Comparison of ENCODE assay signal across 12 mouse cellular contexts in the genomic region with DNA sequence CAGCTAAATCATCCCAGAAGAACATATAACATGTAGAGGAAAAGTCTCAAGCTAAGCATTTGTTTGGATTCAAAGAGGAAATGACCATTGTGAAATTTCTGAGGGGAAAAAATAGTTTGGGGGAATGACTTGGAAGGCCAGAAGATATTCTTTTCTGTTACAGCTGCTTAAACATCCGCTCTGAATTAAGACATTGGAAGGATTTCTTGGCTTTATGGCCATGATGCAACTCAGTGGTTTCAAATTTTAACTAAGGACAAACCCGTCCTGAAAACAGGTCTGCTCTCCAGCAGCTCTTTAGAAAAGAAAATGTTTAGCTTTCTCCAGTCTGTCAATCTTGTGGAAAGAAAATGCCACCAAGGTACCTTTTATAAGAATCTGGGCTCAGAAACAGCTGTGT.
DNase-seq lines count a peak whose midpoint lies in the region; ATAC-seq lines count a peak whose summit lies in the region.
"Had no signal": no experiment of that assay in that cellular context is flagged by ENCODE, and none has a peak within 500 bp of the region (broad histone marks: within the 10 kb centered on the region; RNA-seq: fewer than 3 reads in every experiment).

No protein-coding gene starts in this region.

- no peak for ATAC-seq in midbrain, embryonic 11.5 days (ENCODE audit: low FRiP score)
- ATAC-seq in embryonic facial prominence, embryonic 15.5 days (ENCODE audit: insufficient number of reproducible peaks, low FRiP score, low TSS enrichment, low read depth), result no peak
- no peak for ATAC-seq in stomach, embryonic 16.5 days (ENCODE audit: insufficient read depth, low FRiP score)
- ATAC-seq: activated CD4-positive, CD25-positive, alpha-beta regulatory T cell, adult 4 months; CD4-positive, CD25-positive, alpha-beta regulatory T cell, adult 4 months; liver, embryonic 12.5 days had no signal

- H3K27me3 ChIP-seq in midbrain, embryonic 11.5 days (ENCODE audit: control insufficient read depth, insufficient read depth, low read length), result no peaks in the 10 kb centered on the region
- H3K27me3 ChIP-seq in midbrain, embryonic 10.5 days (ENCODE audit: low read depth, poor library complexity, severe bottlenecking), result no peaks in the 10 kb centered on the region
- H3K27me3 ChIP-seq in embryonic facial prominence, embryonic 15.5 days, result no peaks in the 10 kb centered on the region
- H3K27me3 ChIP-seq in stomach, embryonic 16.5 days (ENCODE audit: control insufficient read depth, insufficient read depth, low read length), result no peaks in the 10 kb centered on the region
- H3K27me3 ChIP-seq: heart, embryonic 15.5 days; liver, embryonic 12.5 days had no signal

- no peaks in the 10 kb centered on the region for H3K9me3 ChIP-seq in midbrain, embryonic 11.5 days (ENCODE audit: control insufficient read depth, low read length)
- no peaks in the 10 kb centered on the region for H3K9me3 ChIP-seq in midbrain, embryonic 10.5 days (replicated peaks)
- H3K9me3 ChIP-seq in embryonic facial prominence, embryonic 15.5 days (replicated peaks), result no peaks in the 10 kb centered on the region
- no peaks in the 10 kb centered on the region for H3K9me3 ChIP-seq in stomach, embryonic 16.5 days (replicated peaks; ENCODE audit: control insufficient read depth, low read length)
- H3K9me3 ChIP-seq: heart, embryonic 15.5 days; liver, embryonic 12.5 days had no signal

- no peak overlapping the region for H3K27ac ChIP-seq in midbrain, embryonic 11.5 days (ENCODE audit: low read depth, low read length)
- H3K27ac ChIP-seq in midbrain, embryonic 10.5 days (replicated peaks), result no peak overlapping the region
- H3K27ac ChIP-seq in embryonic facial prominence, embryonic 15.5 days (replicated peaks), result peak overlapping the region; percentile 60; the same call in 1 of the 2 replicates
- peak overlapping the region; percentile 39; the same call in 1 of the 2 replicates for H3K27ac ChIP-seq in stomach, embryonic 16.5 days (ENCODE audit: low read length)
- H3K27ac ChIP-seq: heart, embryonic 15.5 days; liver, embryonic 12.5 days had no signal

- peak; percentile 25 to 26 for DNase-seq in heart, adult 9 months (ENCODE audit: low spot score in 2 of 2)
- no peak for DNase-seq in heart, adult 11 months
- DNase-seq in midbrain, embryonic 11.5 days (ENCODE audit: low spot score, missing footprints), result peak; percentile 83
- no peak for DNase-seq in midbrain, embryonic 10.5 days (ENCODE audit: low spot score)
- no peak for DNase-seq in thymus, adult 18-20 months
- DNase-seq: cerebellum, adult 11 months had no signal

- H3K4me2 ChIP-seq in midbrain, embryonic 11.5 days, result no peak overlapping the region
- H3K4me2 ChIP-seq in embryonic facial prominence, embryonic 15.5 days (replicated peaks), result no peak overlapping the region
- no peak overlapping the region for H3K4me2 ChIP-seq in stomach, embryonic 16.5 days (ENCODE audit: low read depth, low read length)
- H3K4me2 ChIP-seq: heart, embryonic 15.5 days; liver, embryonic 12.5 days had no signal

- 60% methylated on average over 2 of the region's 2 CpGs for WGBS in midbrain, embryonic 11.5 days
- WGBS in midbrain, embryonic 10.5 days, result 72% methylated on average over 2 of the region's 2 CpGs
- WGBS in embryonic facial prominence, embryonic 15.5 days, result 44% methylated on average over 2 of the region's 2 CpGs
- WGBS in stomach, embryonic 16.5 days, result 51% methylated on average over 2 of the region's 2 CpGs

- H3K4me3 ChIP-seq in midbrain, embryonic 11.5 days (ENCODE audit: low read depth, low read length), result no peak overlapping the region
- no peak overlapping the region for H3K4me3 ChIP-seq in midbrain, embryonic 10.5 days
- H3K4me3 ChIP-seq in embryonic facial prominence, embryonic 15.5 days (replicated peaks), result no peak overlapping the region
- no peak overlapping the region for H3K4me3 ChIP-seq in stomach, embryonic 16.5 days (replicated peaks; ENCODE audit: low read length)
- H3K4me3 ChIP-seq: heart, embryonic 15.5 days; liver, embryonic 12.5 days had no signal

- H3K36me3 ChIP-seq in midbrain, embryonic 11.5 days (ENCODE audit: control insufficient read depth, insufficient read depth, low read length), result no peaks in the 10 kb centered on the region
- no peaks in the 10 kb centered on the region for H3K36me3 ChIP-seq in midbrain, embryonic 10.5 days
- no peaks in the 10 kb centered on the region for H3K36me3 ChIP-seq in embryonic facial prominence, embryonic 15.5 days
- no peaks in the 10 kb centered on the region for H3K36me3 ChIP-seq in stomach, embryonic 16.5 days (ENCODE audit: control insufficient read depth, insufficient read depth, low read length)
- H3K36me3 ChIP-seq: heart, embryonic 15.5 days; liver, embryonic 12.5 days had no signal

- H3K9ac ChIP-seq in midbrain, embryonic 11.5 days (ENCODE audit: low read length), result no peak overlapping the region
- no peak overlapping the region for H3K9ac ChIP-seq in embryonic facial prominence, embryonic 15.5 days
- no peak overlapping the region for H3K9ac ChIP-seq in stomach, embryonic 16.5 days (ENCODE audit: low read length)
- H3K9ac ChIP-seq: heart, embryonic 15.5 days; liver, embryonic 12.5 days had no signal

- no peaks in the 10 kb centered on the region for H3K4me1 ChIP-seq in midbrain, embryonic 11.5 days (ENCODE audit: control insufficient read depth, insufficient read depth, low read length)
- 0 out of 2 replicates have a peak, but pooled peaks cover 3% of the 10 kb centered on the region for H3K4me1 ChIP-seq in midbrain, embryonic 10.5 days
- no peaks in the 10 kb centered on the region for H3K4me1 ChIP-seq in embryonic facial prominence, embryonic 15.5 days
- H3K4me1 ChIP-seq in stomach, embryonic 16.5 days (ENCODE audit: control insufficient read depth, insufficient read depth, low read length), result 0 out of 2 replicates have a peak, but pooled peaks cover 7% of the 10 kb centered on the region
- H3K4me1 ChIP-seq: heart, embryonic 15.5 days; liver, embryonic 12.5 days had no signal

Comparison
In these comparisons a context has a peak if more than half of its experiments do, and no peak if none do; other contexts are left out.
1. DNase-seq: peak in heart, adult 9 months (2 of 2) and midbrain, embryonic 11.5 days (single experiment); none in heart, adult 11 months (single experiment), midbrain, embryonic 10.5 days (single experiment) and thymus, adult 18-20 months (0 of 2).
2. H3K27ac ChIP-seq: peak in embryonic facial prominence, embryonic 15.5 days (single experiment) and stomach, embryonic 16.5 days (single experiment); none in midbrain, embryonic 11.5 days (single experiment) and midbrain, embryonic 10.5 days (single experiment).